ENCODE assay signal across 27 mouse cellular contexts in the genomic region with DNA sequence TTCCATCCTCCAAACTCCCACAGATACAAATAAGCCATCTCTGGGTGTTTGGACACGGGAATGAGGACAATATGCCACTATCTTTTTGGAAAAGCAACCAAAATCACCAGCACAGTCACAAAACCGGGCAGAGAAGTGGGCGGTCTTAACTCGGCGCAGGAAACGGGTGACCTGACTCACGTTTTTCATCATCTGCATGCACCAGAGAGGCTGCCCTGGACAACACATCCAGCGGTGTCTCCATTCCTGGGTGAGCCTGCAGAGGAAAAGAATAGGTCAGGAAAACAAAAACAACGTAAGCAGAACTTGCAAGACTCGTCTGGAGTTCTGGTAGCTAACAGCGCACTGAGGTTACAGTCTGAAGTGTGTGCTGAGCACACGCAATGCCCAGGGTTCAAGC. TPM values are rescaled to one million over a fixed set of nuclear protein-coding genes. Genes with fewer than 3 reads are reported as not detected.
DNase-seq lines count a peak whose midpoint lies in the region; ATAC-seq and TF ChIP-seq lines count a peak whose summit lies in the region.
"Had no signal": no experiment of that assay in that cellular context is flagged by ENCODE, and none has a peak within 500 bp of the region (broad histone marks: within the 10 kb centered on the region; RNA-seq: fewer than 3 reads in every experiment).

No protein-coding gene starts in this region.

- WGBS in neural tube, embryonic 15.5 days, result 79% methylated on average over 12 of the region's 12 CpGs
- 73% methylated on average over 12 of the region's 12 CpGs for WGBS in limb, embryonic 13.5 days
- 80% methylated on average over 12 of the region's 12 CpGs for WGBS in hindbrain, embryonic 10.5 days
- 57% methylated on average over 12 of the region's 12 CpGs for WGBS in stomach, postnatal 0 days

- no peak overlapping the region for H3K9ac ChIP-seq in neural tube, embryonic 15.5 days (replicated peaks)
- H3K9ac ChIP-seq in limb, embryonic 13.5 days, result no peak overlapping the region
- H3K9ac ChIP-seq in stomach, postnatal 0 days (ENCODE audit: low read length), result no peak overlapping the region
- H3K9ac ChIP-seq: embryonic facial prominence, embryonic 12.5 days; embryonic facial prominence, embryonic 15.5 days; forebrain, postnatal 0 days; heart, embryonic 12.5 days; heart, embryonic 15.5 days; hindbrain, embryonic 14.5 days had no signal

- H3K36me3 ChIP-seq in neural tube, embryonic 15.5 days, result no peaks in the 10 kb centered on the region
- H3K36me3 ChIP-seq in limb, embryonic 13.5 days, result no peaks in the 10 kb centered on the region
- H3K36me3 ChIP-seq in hindbrain, embryonic 10.5 days, result no peaks in the 10 kb centered on the region
- H3K36me3 ChIP-seq in stomach, postnatal 0 days (ENCODE audit: control insufficient read depth, insufficient read depth, low read length), result no peaks in the 10 kb centered on the region
- H3K36me3 ChIP-seq: embryonic facial prominence, embryonic 12.5 days; embryonic facial prominence, embryonic 15.5 days; G1E; heart, embryonic 12.5 days; heart, embryonic 15.5 days had no signal

- H3K9me3 ChIP-seq in neural tube, embryonic 15.5 days (replicated peaks), result no peaks in the 10 kb centered on the region
- no peaks in the 10 kb centered on the region for H3K9me3 ChIP-seq in limb, embryonic 13.5 days
- no peaks in the 10 kb centered on the region for H3K9me3 ChIP-seq in hindbrain, embryonic 10.5 days
- no peaks in the 10 kb centered on the region for H3K9me3 ChIP-seq in stomach, postnatal 0 days (ENCODE audit: control insufficient read depth, low read length)
- H3K9me3 ChIP-seq: embryonic facial prominence, embryonic 12.5 days; embryonic facial prominence, embryonic 15.5 days; G1E; heart, embryonic 12.5 days; heart, embryonic 15.5 days had no signal

- TF ChIP-seq EP300 in stomach, postnatal 0 days (optimal IDR thresholded peaks at IDR 0.05), result no peak

- peak overlapping the region; percentile 32; the same call in 1 of the 2 replicates for H3K27ac ChIP-seq in layer of hippocampus, adult 2 months
- peak overlapping the region; percentile 54; the same call in 1 of the 2 replicates for H3K27ac ChIP-seq in neural tube, embryonic 15.5 days (replicated peaks)
- 0 out of 2 replicates have a peak overlapping the region, but pooled peaks have one; percentile 66 for H3K27ac ChIP-seq in limb, embryonic 13.5 days
- no peak overlapping the region for H3K27ac ChIP-seq in hindbrain, embryonic 10.5 days
- H3K27ac ChIP-seq in stomach, postnatal 0 days (replicated peaks), result no peak overlapping the region
- H3K27ac ChIP-seq: embryonic facial prominence, embryonic 12.5 days; embryonic facial prominence, embryonic 15.5 days; gastrocnemius, adult 2 months; heart, embryonic 15.5 days; hindbrain, embryonic 14.5 days had no signal

- peaks cover 24% of the 10 kb centered on the region for H3K4me1 ChIP-seq in neural tube, embryonic 15.5 days
- H3K4me1 ChIP-seq in limb, embryonic 13.5 days, result peaks cover 43% of the 10 kb centered on the region
- no peaks in the 10 kb centered on the region; the same call in 1 of the 2 replicates for H3K4me1 ChIP-seq in hindbrain, embryonic 10.5 days (replicated peaks)
- no peaks in the 10 kb centered on the region for H3K4me1 ChIP-seq in stomach, postnatal 0 days (replicated peaks; ENCODE audit: control insufficient read depth, insufficient read depth)
- H3K4me1 ChIP-seq: embryonic facial prominence, embryonic 15.5 days had no signal

- DNase-seq in layer of hippocampus, adult 2 months (ENCODE audit: low spot score in 2 of 2), result no peak
- DNase-seq in layer of hippocampus, postnatal 36 days, result no peak
- no peak for DNase-seq in neural tube, embryonic 10.5 days (ENCODE audit: extremely low spot score, low spot score)
- DNase-seq in hindbrain, embryonic 10.5 days (ENCODE audit: low spot score), result no peak
- no peak for DNase-seq in stomach, postnatal 0 days (ENCODE audit: low spot score)
- DNase-seq: adrenal gland, postnatal 10 days; adrenal gland, postnatal 36 days; cerebellum, adult 11 months; cerebellum, adult 2 months; cerebellum, adult 9-11 months; cerebellum, postnatal 25 days; forebrain, postnatal 0 days; gastrocnemius, adult 2 months; gastrocnemius, postnatal 25 days; heart, adult 18-20 months; heart, postnatal 10 days; heart, postnatal 36 days had no signal

- ATAC-seq in neural tube, embryonic 15.5 days (ENCODE audit: low FRiP score), result no peak
- no peak for ATAC-seq in limb, embryonic 13.5 days (ENCODE audit: low FRiP score, low read depth)
- ATAC-seq in stomach, postnatal 0 days (ENCODE audit: low FRiP score, low TSS enrichment), result no peak
- ATAC-seq: forebrain, embryonic 14.5 days; forebrain, postnatal 0 days; Patski had no signal

- no peak for TF ChIP-seq CTCF in layer of hippocampus, adult 2 months (conservative IDR thresholded peaks at IDR 0.05)
- TF ChIP-seq CTCF in stomach, postnatal 0 days (IDR thresholded peaks at IDR 0.05; ENCODE audit: low read depth), result no peak

- H3K27me3 ChIP-seq in neural tube, embryonic 15.5 days (replicated peaks), result 0 out of 2 replicates have a peak, but pooled peaks cover 6% of the 10 kb centered on the region
- no peaks in the 10 kb centered on the region for H3K27me3 ChIP-seq in limb, embryonic 13.5 days
- H3K27me3 ChIP-seq in hindbrain, embryonic 10.5 days (ENCODE audit: insufficient read depth, poor library complexity, severe bottlenecking), result no peaks in the 10 kb centered on the region
- H3K27me3 ChIP-seq in stomach, postnatal 0 days (ENCODE audit: control insufficient read depth, insufficient read depth, low read length), result no peaks in the 10 kb centered on the region
- H3K27me3 ChIP-seq: embryonic facial prominence, embryonic 12.5 days; embryonic facial prominence, embryonic 15.5 days; heart, embryonic 12.5 days; heart, embryonic 15.5 days; Patski had no signal

- H3K4me2 ChIP-seq in neural tube, embryonic 15.5 days, result no peak overlapping the region
- 0 out of 2 replicates have a peak overlapping the region, but pooled peaks have one; percentile 14 for H3K4me2 ChIP-seq in limb, embryonic 13.5 days (replicated peaks)
- H3K4me2 ChIP-seq in stomach, postnatal 0 days (replicated peaks; ENCODE audit: low read depth), result no peak overlapping the region
- H3K4me2 ChIP-seq: embryonic facial prominence, embryonic 12.5 days; embryonic facial prominence, embryonic 15.5 days; heart, embryonic 12.5 days; heart, embryonic 15.5 days; hindbrain, embryonic 14.5 days had no signal

- H3K4me3 ChIP-seq in layer of hippocampus, adult 2 months, result no peak overlapping the region
- no peak overlapping the region for H3K4me3 ChIP-seq in neural tube, embryonic 15.5 days (replicated peaks)
- H3K4me3 ChIP-seq in limb, embryonic 13.5 days, result no peak overlapping the region
- no peak overlapping the region for H3K4me3 ChIP-seq in hindbrain, embryonic 10.5 days
- H3K4me3 ChIP-seq in stomach, postnatal 0 days (ENCODE audit: low read depth, low read length), result no peak overlapping the region
- H3K4me3 ChIP-seq: embryonic facial prominence, embryonic 12.5 days; embryonic facial prominence, embryonic 15.5 days; gastrocnemius, adult 2 months; heart, embryonic 12.5 days; heart, embryonic 15.5 days had no signal

RNA-seq across cellular contexts. Expression of a gene that starts 12.0 kb away (rescaled TPM):
- total RNA-seq in layer of hippocampus, adult 2 months (2021), result 10 to 100 TPM; 44.2 to 44.8 TPM
- 10 to 100 TPM; 43.2 to 48.8 TPM for total RNA-seq in layer of hippocampus, postnatal 36 days (2021)
- 51.4 and 64.5 TPM in 2 replicates for polyA plus RNA-seq in neural tube, embryonic 15.5 days (2015; fragmentation: Nextera tagmentation; extraction: Ambion mirVana)
- 154 and 156 TPM in 2 replicates for polyA plus RNA-seq in limb, embryonic 13.5 days (2015; fragmentation: Nextera tagmentation; extraction: Ambion mirVana)
- 73.3 and 86.6 TPM in 2 replicates for polyA plus RNA-seq in hindbrain, embryonic 10.5 days (2016; fragmentation: Nextera tagmentation; extraction: Ambion mirVana)
- 38.5 and 42.1 TPM in 2 replicates for polyA plus RNA-seq in stomach, postnatal 0 days (2015; fragmentation: Nextera tagmentation; extraction: Ambion mirVana)

Comparison
In these comparisons a context has a peak if more than half of its experiments do, and no peak if none do; other contexts are left out.
1. H3K27ac ChIP-seq: peak in layer of hippocampus, adult 2 months (single experiment), neural tube, embryonic 15.5 days (single experiment) and limb, embryonic 13.5 days (single experiment); none in hindbrain, embryonic 10.5 days (single experiment) and stomach, postnatal 0 days (single experiment).